Mouse (Mus musculus): ENCODE results near the gene Wdsub1.
A peak's percentile ranks its signal among the peaks of the same experiment; 100 is the strongest.

DNA sequence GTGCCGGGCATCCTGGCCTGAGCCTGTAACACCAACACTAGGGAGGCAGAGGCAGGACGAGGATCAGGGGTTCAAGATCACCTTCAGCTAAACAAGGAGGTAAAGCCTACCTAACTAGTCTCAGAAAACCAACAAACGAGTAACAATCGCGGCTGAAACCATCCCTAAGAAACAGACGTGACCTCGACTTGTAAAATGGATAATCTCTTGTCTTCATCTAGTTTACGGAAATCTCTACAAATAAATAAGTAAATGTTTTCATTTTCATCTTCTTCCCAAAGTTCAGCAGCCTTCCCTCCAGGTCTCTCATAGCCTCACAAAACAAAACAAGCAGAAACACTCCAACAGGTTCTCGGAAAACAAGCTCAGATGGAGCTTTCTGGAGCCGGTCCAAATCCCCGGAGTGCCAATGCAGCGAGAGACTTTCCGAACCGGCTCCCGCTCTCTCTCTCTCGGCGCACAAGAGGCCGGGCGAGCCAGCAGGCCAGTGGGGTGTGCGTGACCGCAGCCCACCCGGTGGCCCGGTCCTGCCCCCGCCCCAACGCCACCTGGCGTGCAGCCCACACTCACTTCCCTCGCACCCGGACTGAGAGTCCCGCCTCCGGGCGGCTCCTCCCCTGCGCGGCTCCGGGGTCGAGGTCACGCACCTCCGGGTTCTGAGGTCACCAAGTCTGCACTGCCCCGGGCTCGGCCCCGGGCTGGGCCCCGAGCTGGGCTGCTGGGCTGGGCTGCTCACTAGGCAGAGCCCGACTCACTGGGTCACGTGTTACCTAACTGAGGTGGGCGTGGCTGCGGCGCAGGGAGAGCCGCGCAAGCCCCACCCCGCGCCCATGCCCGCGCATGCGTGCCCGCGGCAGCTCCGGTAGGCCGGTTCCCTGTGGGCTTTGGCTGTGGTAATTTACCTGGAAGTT is at the start of gene Wdsub1:
- TF ChIP-seq POLR2A (IDR thresholded peaks at IDR 0.05; ENCODE audit: insufficient read length, low read depth) (peak; percentile 66), USF1 (IDR thresholded peaks at IDR 0.05; ENCODE audit: low read depth) (peak; percentile 82), MYOG (IDR thresholded peaks at IDR 0.05; ENCODE audit: control insufficient read depth in 1 of 3, insufficient read depth in 1 of 3, insufficient read length in 2 of 3, low read depth in 2 of 3) (peak in 2 of 3 experiments; percentile 27 to 49), MYOD1 (IDR thresholded peaks at IDR 0.05; ENCODE audit: control insufficient read depth in 1 of 3, insufficient read length in 2 of 3, low read depth in 2 of 3) (peak in 1 of 3 experiments; percentile 67), E2F4 (IDR thresholded peaks at IDR 0.05; ENCODE audit: insufficient read depth) (no peak), CEBPB (IDR thresholded peaks at IDR 0.05; ENCODE audit: insufficient read depth, poor library complexity, severe bottlenecking) (no peak), MAX (IDR thresholded peaks at IDR 0.05; ENCODE audit: low read depth) (no peak), POLR2AphosphoS2 (IDR thresholded peaks at IDR 0.05; ENCODE audit: insufficient read length, low read depth) (peak; percentile 39)

All from myocyte (in vitro differentiated cells).